Mouse (Mus musculus): ENCODE measurements around the gene Gm4871.
"Not testable (repeated sequence)": the region's sequence is repeated elsewhere in the genome, so short reads cannot be mapped to it uniquely, and the experiment has no call there.

The Gm4871 gene

DNA sequence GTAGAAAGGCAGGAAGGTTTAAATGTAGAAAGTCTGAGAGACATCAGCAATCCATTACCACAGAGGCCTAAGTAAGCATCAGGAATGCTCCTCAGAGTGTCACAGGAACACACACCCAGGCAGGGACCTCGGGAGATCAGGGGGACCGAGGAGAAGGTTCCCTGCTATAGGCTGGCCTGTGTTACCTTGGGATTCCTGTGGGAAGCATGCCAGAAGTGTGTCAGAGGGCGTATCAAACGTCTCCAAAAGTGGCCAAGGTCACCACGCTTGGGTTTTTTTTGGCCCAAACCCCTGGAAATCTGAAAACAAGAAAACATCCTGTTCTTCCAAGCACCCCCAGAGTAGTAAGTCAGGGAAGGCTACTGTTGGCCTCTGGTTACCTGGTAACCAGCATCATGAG lies at the start of gene Gm4871:
Gene Gm4871, minus strand, starts transcription at position 364 of the 400 bp plus-strand sequence.
- not testable (repeated sequence) for DNase-seq (ENCODE audit: low spot score)

DNA sequence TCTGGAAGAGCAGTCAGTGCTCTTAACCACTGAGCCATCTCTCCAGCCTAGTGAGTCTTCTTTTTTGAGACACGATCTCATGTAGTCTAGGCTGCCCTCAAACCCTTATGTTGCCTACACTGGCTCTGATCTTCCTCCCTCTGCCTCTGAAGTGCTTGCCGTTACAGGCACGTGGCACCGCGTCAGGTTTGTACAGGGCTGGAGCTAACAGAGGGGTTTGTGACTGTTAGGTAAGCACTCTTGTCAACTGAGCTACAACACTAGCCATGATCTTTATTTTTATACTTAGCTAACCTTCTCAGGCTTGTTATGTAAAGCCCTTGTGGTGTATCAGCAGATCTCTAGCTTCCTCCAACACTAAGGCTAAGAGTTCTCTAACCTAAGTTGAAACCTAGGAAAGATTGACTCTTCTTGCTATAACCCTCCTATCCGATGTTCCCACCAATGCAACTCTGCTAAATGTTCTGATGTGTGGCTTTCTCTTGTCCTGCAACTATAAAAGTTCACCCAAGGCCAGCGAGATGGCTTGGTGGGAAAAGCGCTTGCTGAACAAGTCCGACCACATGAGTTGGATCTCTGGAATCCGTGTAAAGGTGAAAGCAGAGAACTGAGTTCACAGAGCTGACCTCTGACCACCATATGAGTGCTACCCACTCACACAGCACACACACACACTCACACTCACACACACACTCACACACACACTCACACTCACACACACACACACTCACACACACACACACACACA lies 49.5 kb upstream of the Gm4871 start:
- no peak for DNase-seq (ENCODE audit: low spot score)

GRCm38 (mm10) chr5:145075081-145075480 lies 42.5 kb upstream of the Gm4871 start:
- no peak for DNase-seq (ENCODE audit: low spot score)

DNA sequence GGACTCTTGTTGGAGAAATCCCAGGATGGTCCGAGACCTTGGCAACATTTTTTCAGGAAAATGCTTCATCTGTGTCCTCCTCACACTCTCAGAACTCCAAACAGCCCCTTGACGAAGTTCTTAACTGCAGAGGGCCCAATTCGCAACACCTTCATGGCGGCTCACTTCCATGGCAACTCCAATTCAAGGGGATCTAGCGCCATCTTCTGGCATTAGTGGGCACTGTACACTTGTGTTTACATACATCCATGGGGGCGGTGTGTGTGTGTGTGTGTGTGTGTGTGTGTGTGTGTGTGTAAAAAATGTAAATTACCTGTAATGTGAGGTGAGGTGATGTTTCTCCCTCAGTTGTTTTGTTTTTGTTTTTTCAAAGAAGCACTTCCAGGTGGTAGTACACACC lies 38.8 kb upstream of the Gm4871 start:
- no peak for DNase-seq (ENCODE audit: low spot score)

GRCm38 (mm10) chr5:145069707-145070106 lies 37.2 kb upstream of the Gm4871 start:
- peak; percentile 56 for DNase-seq (ENCODE audit: low spot score)

DNA sequence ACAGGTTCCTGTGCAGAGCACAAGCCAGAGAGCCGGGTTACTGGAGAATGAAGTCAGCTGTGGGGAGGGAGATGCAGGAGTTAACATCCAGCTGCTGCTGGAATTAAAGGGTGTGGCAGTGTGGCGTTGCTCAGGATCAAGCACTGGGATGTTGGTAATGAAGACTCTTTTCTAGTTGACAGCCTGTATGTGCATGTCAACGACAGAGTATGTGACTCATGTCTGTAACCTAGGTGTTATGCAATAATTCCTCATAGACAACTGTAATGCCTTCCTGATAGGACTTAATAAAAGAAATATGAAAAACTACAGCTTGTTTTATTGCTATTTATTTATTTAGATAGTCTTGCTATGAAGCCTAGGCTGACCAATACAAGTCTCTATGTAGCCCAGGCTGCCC lies 36.3 kb upstream of the Gm4871 start:
- DNase-seq (ENCODE audit: low spot score), result no peak

GRCm38 (mm10) chr5:145064765-145065340 lies 32.3 kb upstream of the Gm4871 start:
- DNase-seq (ENCODE audit: low spot score), result no peak

DNA sequence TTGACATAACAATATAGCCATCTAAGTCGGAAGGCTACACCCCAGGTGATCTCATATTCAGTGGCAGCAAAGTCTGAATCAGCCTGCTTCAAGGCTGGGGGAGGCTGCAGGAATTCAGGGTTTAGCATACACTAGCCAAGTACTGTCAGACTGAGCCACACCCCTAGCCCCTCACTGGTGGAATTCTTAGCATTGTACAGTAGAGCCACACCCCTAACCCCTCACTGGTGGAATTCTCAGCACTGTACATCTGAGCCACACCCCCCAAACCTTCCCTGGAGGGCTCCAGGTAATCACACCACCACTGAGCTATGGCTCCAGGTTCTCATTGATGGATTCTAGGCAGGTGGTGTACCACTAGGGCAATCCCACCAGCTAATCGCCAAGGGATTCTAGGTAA lies 27.0 kb upstream of the Gm4871 start:
- no peak for DNase-seq (ENCODE audit: low spot score)

GRCm38 (mm10) chr5:145058722-145059121 lies 26.2 kb upstream of the Gm4871 start:
- no peak for DNase-seq (ENCODE audit: low spot score)

- no peak for DNase-seq (ENCODE audit: low spot score)
Observed at GRCm38 (mm10) chr5:145057907-145058306, 25.4 kb upstream of the Gm4871 start.

- not testable (repeated sequence) for DNase-seq (ENCODE audit: low spot score)
Observed at GRCm38 (mm10) chr5:145054187-145054586, 21.6 kb upstream of the Gm4871 start.

- not testable (repeated sequence) for DNase-seq (ENCODE audit: low spot score)
Observed at GRCm38 (mm10) chr5:145042690-145043089, 10.1 kb upstream of the Gm4871 start, which contains the start of gene 1700018F24Rik. Gene 1700018F24Rik, plus strand, starts transcription at chr5:145042990.

GRCm38 (mm10) chr5:145041628-145042027 lies 9.1 kb upstream of the Gm4871 start:
- no peak for DNase-seq (ENCODE audit: low spot score)

GRCm38 (mm10) chr5:145030476-145030875 lies 2.1 kb downstream of the Gm4871 start:
- not testable (repeated sequence) for DNase-seq (ENCODE audit: low spot score)

DNA sequence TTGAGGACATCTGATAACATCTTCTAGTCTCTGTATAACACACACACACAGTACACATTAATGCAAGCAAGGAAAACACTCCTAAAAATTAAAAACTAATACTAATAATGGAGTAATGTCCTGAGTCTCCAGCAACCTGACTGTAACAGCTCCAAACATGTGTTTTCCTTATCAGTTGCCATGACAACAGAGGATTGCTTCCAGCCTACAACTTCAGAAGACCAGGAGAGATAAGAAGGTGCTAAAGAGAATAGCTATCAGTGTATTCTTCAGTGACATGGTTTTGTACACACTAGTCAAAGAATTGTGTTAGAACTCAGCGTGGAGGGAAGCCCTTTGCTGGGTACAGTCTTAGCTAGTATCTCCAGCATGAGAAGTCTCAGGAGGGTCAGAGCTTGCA lies 11.8 kb downstream of the Gm4871 start:
- DNase-seq (ENCODE audit: low spot score), result not testable (repeated sequence)

GRCm38 (mm10) chr5:145020254-145020653 lies 12.3 kb downstream of the Gm4871 start:
- not testable (repeated sequence) for DNase-seq (ENCODE audit: low spot score)

DNA sequence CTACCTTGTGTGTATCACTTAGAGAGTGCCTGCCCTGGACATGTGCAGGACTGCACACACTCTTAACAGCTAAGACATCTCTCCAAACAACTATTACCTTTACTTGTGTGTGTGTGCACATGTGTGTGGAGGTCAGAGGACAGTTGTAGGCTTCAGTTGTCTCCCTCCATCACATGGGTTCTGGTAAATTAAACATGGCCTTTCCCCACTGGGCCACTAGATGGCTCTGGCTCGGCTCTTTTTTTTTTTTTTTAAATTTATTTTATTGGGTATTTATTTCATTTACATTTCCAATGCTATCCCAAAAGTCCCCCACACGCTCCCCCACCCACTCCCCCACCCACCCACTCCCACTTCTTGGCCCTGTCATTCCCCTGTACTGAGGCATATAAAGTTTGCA lies 15.8 kb downstream of the Gm4871 start:
- DNase-seq (ENCODE audit: low spot score), result not testable (repeated sequence)

DNA sequence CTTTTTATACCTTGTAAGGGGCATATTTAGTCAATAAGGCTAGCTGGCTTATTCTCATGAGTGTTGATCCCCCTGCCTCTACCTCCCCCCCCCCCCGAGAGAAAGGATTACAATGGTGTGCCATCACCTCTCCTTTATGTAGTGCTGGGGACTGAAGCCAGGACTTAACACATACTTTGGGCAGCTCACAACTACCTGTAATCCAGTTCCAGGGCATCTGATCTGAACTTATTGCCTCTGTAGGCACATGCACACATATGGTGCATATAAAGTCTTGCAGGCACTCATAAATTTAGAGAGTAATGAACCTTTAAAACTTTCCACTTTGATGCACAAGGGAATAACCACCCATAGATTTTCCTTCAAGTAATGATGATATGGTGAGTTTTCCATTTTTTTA lies 18.3 kb downstream of the Gm4871 start:
- DNase-seq (ENCODE audit: low spot score), result no peak

GRCm38 (mm10) chr5:145008878-145009659 lies 23.5 kb downstream of the Gm4871 start:
- no peak for DNase-seq (ENCODE audit: low spot score)

- DNase-seq (ENCODE audit: low spot score), result no peak
Observed at GRCm38 (mm10) chr5:145005596-145005995, 27.0 kb downstream of the Gm4871 start.

DNA sequence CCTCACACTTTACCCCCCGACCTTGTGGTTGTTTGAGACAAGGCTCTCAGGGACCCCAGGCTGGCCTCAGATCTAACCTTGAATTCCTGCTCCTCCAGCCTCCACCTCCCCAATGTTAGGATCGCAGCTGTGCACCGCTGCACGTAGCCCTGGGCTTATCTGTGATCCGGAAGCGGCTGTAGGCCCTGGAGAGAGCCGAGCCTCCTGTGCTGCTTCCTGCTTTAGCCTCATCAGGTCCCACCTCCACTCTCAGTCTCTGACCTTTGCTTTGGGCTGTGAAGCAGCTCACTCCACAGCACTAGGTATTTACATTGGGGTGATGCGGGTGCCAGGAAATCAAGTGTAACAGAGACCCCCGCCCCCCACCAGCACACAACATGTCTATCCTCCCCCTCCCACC lies 28.1 kb downstream of the Gm4871 start:
- no peak for DNase-seq (ENCODE audit: low spot score)

- no peak for DNase-seq (ENCODE audit: low spot score)
Observed at GRCm38 (mm10) chr5:145003362-145003761, 29.2 kb downstream of the Gm4871 start.

GRCm38 (mm10) chr5:144998491-144998890 lies 34.1 kb downstream of the Gm4871 start:
- DNase-seq (ENCODE audit: low spot score), result no peak

Data from T-cell, adult 2 months (primary cell).